Mouse (Mus musculus) cerebellum, adult 2 months (tissue): ENCODE measurements at regions not wholly inside any gene's neighbourhood (a gene's known extent, or its start where the extent isn't known, plus 50 kb on each side); places are given as distances from the start of the nearest gene placed in this dataset.

Source experiments
- CTCF ChIP-seq: fragments of 200-500 bp; IDR thresholded peaks from 2 replicates; pipeline ENCODE4 v1.5.1; 2011; ENCODE audit warnings: low read depth, mild to moderate bottlenecking, control low read depth, low read length, moderate library complexity, borderline replicate concordance; ENCODE audit not compliant: insufficient read depth
- POLR2A ChIP-seq: fragments of 200-500 bp; IDR thresholded peaks from 2 replicates; pipeline ENCODE4 v1.6.1; 2011; ENCODE audit warnings: low read length, control low read depth, borderline replicate concordance; ENCODE audit not compliant: insufficient read depth

- TF ChIP-seq CTCF (no peak), POLR2A (no peak)
Observed at GRCm38 (mm10) chr3:37874864-37875263, 150.6 kb upstream of the Gm5148 start.
